Mouse (Mus musculus) thymus, adult 2 months (tissue): ENCODE data around the gene Car11.

Experiments
- CTCF ChIP-seq: fragments of 200-500 bp; IDR thresholded peaks from 2 replicates; pipeline ENCODE4 v1.5.1; 2012; ENCODE audit warnings: mild to moderate bottlenecking, control low read depth, low read length, moderate library complexity, borderline replicate concordance; ENCODE audit not compliant: control insufficient read depth, poor library complexity, insufficient read depth; ENCODE audit errors: extremely low read depth
- POLR2A ChIP-seq: fragments of 200-500 bp; IDR thresholded peaks from 2 replicates; pipeline ENCODE4 v1.6.1; 2012; ENCODE audit warnings: mild to moderate bottlenecking, low read length, control low read depth, moderate library complexity; ENCODE audit not compliant: control insufficient read depth, poor library complexity, insufficient read depth; ENCODE audit errors: extremely low read depth

DNA sequence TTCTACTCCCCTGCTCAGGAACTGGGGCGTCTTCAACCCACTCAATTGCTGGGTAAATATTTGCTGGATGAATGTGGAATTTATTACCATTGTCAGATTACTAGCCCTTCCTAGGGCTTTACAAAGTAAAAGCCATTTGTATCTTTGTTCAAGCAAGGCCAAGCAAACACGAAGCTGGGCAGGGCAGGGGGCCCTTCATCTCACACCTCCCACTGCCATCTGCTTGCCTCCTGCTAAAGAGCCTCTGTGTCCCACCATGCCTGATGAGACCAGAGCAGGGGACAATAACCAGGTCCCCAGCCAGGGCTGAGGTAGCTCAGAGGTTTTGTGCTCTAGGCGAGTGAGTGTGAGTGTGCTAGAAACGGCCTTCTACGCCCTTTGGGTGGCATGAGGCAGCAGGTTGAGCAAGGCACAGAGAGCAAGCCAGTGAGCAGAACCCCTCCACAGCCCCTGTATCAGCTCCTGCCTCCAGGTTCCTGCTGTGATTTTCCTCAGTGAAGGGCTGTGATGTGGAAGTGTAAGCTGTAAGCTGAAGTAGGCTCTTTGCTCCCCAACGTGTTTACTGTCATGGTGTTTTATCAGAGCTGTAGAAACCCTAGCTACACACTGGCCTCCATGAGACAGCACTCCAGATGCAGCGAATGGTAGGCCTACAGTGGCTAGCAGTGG lies 21.9 kb upstream of the Car11 start:
- no peak for TF ChIP-seq CTCF
- TF ChIP-seq POLR2A: no peak
